Mouse (Mus musculus) lung, postnatal 25 days (tissue): Measurements from ENCODE around the gene Nr3c2.

Source experiments
- DNase-seq: peaks from one replicate; pipeline ENCODE4 v3.0.0; 2022; ENCODE audit warnings: low spot score

The Nr3c2 gene

GRCm38 (mm10) chr8:77055492-77056021 is 156.3 kb downstream of the Nr3c2 start:
- no peak for DNase-seq

GRCm38 (mm10) chr8:77056853-77057252 is 157.6 kb downstream of the Nr3c2 start:
- DNase-seq, result no peak

DNA sequence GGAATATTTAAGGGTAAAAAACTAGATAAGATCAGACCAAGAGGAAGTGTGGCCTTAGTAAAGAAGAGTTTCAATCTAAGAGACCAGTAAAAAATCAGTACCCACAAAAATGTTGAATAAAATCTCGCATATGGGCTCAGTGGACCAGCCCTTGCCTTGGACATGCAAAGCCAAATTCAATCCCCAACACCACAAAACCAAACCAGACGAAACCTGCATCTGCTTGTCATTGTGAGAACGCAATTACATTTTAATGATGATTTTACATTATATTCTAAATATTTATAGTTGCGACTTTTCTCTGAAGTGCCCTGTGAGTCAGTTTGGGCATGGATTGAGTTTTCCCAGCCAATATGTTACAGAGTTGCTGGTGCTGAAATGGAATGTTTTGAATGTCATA is 183.4 kb downstream of the Nr3c2 start:
- DNase-seq, result no peak

GRCm38 (mm10) chr8:77086036-77086435 is 186.8 kb downstream of the Nr3c2 start:
- DNase-seq, result no peak

GRCm38 (mm10) chr8:77096721-77097120 is 197.5 kb downstream of the Nr3c2 start:
- DNase-seq, result no peak

- DNase-seq, result no peak
These were observed 198.9 kb downstream of the Nr3c2 start for GRCm38 (mm10) chr8:77098101-77098500.

DNA sequence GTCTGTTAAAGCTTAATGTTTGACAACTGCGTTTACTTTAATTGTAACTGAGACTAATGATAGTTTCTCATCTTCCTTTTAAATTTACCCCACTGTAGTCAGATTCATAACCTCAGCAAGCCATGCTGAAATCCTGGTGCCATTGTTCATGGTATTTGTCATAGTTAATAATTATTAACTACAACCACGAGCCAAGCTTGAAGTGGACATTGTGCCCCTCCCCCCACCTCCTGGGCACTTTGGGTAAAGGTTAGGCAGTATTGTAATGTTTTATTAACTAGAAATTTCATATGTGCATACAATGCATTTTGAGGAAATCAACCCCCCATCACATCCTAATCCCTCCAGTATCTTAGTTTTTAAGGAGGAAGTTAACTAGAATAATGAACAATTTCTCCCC is 201.1 kb downstream of the Nr3c2 start:
- peak; percentile 2 for DNase-seq

DNA sequence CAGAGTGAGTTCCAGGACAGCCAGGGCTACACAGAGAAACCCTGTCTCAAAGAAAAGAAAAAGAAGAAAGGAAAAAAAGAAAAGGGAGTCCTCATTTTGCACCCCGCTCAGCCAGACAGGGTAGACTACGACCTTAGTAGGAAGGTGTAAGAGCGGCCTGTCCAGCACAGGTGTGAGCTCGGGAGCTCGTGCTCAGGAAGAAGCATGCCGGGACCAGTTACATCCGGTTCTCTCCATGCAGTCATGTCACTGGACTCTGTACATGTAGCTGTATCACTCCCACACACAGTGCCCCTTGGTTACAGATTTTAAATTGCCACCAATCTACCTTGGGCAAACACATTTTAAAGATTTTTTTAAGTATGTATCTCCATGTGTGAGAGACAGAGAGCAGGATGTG is 203.6 kb downstream of the Nr3c2 start:
- DNase-seq, result no peak

DNA sequence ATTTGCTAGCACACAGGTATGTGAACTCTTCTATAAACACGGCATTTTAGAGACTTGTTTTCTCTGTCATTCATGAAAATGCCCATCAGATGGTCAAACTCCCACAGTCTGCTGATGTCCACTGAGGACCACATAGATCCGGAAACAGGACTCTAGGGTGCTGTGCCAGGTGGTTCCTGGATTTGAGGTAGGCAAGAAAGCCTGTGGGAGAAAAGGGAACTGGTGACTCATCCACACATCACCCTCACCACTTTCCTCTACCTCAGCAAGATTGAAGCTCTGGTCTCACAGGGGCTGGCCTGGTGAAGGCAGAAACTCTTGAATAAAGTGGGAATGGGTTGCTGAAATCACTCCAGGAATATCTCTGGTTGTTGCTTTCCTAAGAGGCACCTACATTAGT is 213.5 kb downstream of the Nr3c2 start:
- DNase-seq, result no peak

GRCm38 (mm10) chr8:77114769-77115168 is 215.5 kb downstream of the Nr3c2 start:
- DNase-seq, result no peak

DNA sequence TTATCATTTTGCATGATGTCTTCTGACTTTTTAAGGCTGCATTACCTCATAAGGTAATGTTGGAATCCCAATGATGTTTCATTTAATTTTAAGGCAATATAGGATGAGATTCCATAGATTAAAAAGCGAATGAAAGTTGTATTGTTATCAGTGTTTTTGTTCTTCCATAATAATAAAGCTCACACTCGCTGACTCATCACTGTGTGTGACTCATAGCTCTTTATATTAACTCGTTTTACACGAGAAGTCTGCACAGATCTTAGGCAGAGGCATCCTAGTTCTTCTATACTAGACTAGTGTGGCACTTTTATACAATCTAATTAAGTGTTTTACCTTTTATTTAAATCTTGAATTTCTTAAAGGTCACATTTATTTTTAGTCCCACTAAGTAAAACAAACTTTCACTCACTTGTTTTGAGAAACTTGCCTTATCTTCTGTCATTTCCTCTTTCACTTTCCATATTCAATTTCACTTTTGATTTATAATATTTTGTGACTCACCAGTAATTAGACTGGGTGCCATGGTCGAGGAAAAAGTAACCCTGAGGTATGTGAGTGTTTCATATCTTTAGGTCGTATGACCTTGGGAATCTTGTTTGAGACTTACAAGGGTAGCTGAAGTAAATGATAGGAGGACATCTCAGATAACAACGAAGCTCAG is 217.3 kb downstream of the Nr3c2 start:
- no peak for DNase-seq

GRCm38 (mm10) chr8:77120810-77121570 is 221.7 kb downstream of the Nr3c2 start:
- no peak for DNase-seq

- DNase-seq, result no peak
These were observed 222.3 kb downstream of the Nr3c2 start for GRCm38 (mm10) chr8:77121571-77121890.

DNA sequence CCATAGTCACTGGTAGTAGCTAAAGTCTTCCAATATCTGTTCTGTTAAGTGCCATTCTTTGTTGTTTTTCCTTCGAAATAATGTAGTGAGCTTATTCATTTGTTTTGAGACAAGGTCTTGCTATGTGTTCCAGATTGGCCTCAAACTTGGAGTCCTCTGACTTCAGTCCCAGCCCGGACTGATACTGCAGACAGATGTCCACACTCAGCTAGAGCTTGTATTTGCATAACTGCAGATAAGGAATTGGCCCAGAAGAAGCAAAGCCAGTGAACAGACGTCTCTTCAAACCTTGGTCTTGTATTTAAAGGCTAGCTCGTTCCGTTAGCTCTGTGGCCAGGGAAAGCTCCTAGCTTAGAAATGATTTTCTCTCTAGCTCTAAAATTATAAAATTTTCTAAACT is 223.1 kb downstream of the Nr3c2 start:
- DNase-seq, result no peak

DNA sequence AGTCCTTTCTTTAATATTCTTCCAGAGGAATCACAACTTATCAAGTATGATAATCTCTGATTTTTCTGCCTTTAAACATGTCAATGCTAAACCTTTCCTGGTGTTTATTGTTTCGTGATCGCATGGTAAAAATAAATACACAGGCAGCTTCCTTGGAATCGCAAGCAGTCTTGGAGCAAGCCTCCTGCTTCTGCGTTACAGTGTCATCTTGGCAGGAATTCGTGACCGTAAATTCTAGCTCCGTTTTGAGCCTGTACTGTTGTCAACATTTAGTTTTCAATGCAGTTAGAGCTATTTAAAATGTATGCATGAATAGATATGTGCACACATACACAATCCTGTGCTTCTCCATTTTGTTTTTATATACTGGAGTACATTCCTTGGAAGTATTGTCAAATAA is 226.5 kb downstream of the Nr3c2 start:
- no peak for DNase-seq

DNA sequence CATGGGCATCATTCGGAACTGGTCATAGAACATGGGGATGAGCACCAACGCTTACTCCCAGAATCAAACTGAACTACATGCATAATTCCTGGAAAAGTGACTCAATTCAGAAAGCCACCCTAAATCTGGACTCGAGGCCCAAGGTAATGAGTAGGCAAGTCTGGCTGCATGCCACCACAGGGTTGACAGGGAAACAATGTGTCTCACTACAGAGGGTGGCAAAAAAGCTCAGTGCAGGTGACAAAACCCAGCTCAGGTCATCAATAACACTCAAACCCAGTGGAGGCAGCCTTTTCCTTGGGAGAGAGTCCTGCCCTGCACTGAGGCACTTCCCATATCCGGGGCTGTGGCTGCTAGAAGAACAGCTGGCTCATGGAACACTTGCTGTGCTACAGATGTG is 228.8 kb downstream of the Nr3c2 start:
- DNase-seq, result no peak

- DNase-seq, result peak; percentile 76
These were observed 233.8 kb downstream of the Nr3c2 start for GRCm38 (mm10) chr8:77132903-77133637.

GRCm38 (mm10) chr8:77133797-77134385 is 234.6 kb downstream of the Nr3c2 start:
- DNase-seq, result no peak

- DNase-seq, result no peak
These were observed 246.0 kb downstream of the Nr3c2 start for GRCm38 (mm10) chr8:77145285-77145684.

- peak; percentile 44 for DNase-seq
These were observed 255.3 kb downstream of the Nr3c2 start for GRCm38 (mm10) chr8:77154496-77154895.

DNA sequence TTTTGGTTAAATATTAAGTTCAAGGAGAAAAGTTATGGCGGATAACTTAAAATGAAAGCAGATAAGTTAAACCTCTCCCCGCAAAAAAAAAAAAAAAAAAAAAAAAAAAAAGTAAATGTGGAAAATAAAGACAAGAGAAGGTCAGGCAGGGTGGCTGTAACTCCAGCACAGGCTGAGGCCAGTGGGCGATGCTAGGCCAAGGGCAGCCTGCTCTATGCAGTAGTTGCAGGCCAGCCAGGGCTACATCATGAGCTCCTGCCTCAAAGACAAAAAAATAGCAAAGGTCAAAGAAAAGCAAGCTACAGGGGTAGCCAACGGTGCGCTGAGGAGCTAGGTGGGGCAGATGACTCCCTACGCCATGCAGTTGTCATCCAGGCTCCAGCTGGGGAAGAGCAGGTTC is 270.1 kb downstream of the Nr3c2 start:
- DNase-seq, result no peak

GRCm38 (mm10) chr8:77169757-77170438 is 270.7 kb downstream of the Nr3c2 start:
- DNase-seq, result no peak
